Mouse (Mus musculus): ENCODE measurements at regions not wholly inside any gene's neighbourhood (a gene's known extent, or its start where the extent isn't known, plus 50 kb on each side); places are given as distances from the start of the nearest gene placed in this dataset.

- DNase-seq (ENCODE audit: low spot score in 2 of 2), result peak in 1 of 2 experiments; percentile 13
These were observed 1093.5 kb downstream of the Mrps31 start for GRCm38 (mm10) chr8:23504704-23505103.

GRCm38 (mm10) chr8:23505216-23505615, 1094.1 kb downstream of the Mrps31 start:
- no peak for DNase-seq (ENCODE audit: low spot score in 2 of 2)

GRCm38 (mm10) chr8:23505966-23506365, 1094.8 kb downstream of the Mrps31 start:
- no peak for DNase-seq (ENCODE audit: low spot score in 2 of 2)

- DNase-seq (ENCODE audit: low spot score in 2 of 2), result no peak
These were observed 1096.5 kb downstream of the Mrps31 start for GRCm38 (mm10) chr8:23507661-23508060.

GRCm38 (mm10) chr8:23510076-23510475, 1098.9 kb downstream of the Mrps31 start:
- DNase-seq (ENCODE audit: low spot score in 2 of 2), result no peak

GRCm38 (mm10) chr8:23510561-23510960, 1099.4 kb downstream of the Mrps31 start:
- no peak for DNase-seq (ENCODE audit: low spot score in 2 of 2)

- DNase-seq (ENCODE audit: low spot score in 2 of 2), result no peak
These were observed 1100.1 kb downstream of the Mrps31 start for GRCm38 (mm10) chr8:23511264-23511663.

- no peak for DNase-seq (ENCODE audit: low spot score in 2 of 2)
These were observed 1100.6 kb downstream of the Mrps31 start for GRCm38 (mm10) chr8:23511792-23512191.

- DNase-seq (ENCODE audit: low spot score in 2 of 2), result no peak
These were observed 1105.3 kb downstream of the Mrps31 start for GRCm38 (mm10) chr8:23516469-23516868.

GRCm38 (mm10) chr8:23531551-23532142, 1120.5 kb downstream of the Mrps31 start:
- DNase-seq (ENCODE audit: low spot score in 2 of 2), result no peak

GRCm38 (mm10) chr8:23537681-23538359, 1126.7 kb downstream of the Mrps31 start:
- no peak for DNase-seq (ENCODE audit: low spot score in 2 of 2)

- no peak for DNase-seq (ENCODE audit: low spot score in 2 of 2)
These were observed 1142.7 kb downstream of the Mrps31 start for GRCm38 (mm10) chr8:23553565-23554473.

GRCm38 (mm10) chr8:23560836-23561235, 1149.7 kb downstream of the Mrps31 start:
- DNase-seq (ENCODE audit: low spot score in 2 of 2), result no peak

- DNase-seq (ENCODE audit: low spot score in 2 of 2), result no peak
These were observed 1150.7 kb downstream of the Mrps31 start for GRCm38 (mm10) chr8:23561683-23562385.

GRCm38 (mm10) chr8:23562504-23562903, 1151.3 kb downstream of the Mrps31 start:
- DNase-seq (ENCODE audit: low spot score in 2 of 2), result no peak

GRCm38 (mm10) chr8:23563065-23564020, 1152.2 kb downstream of the Mrps31 start:
- DNase-seq (ENCODE audit: low spot score in 2 of 2), result no peak

GRCm38 (mm10) chr8:23567906-23568305, 1156.7 kb downstream of the Mrps31 start:
- DNase-seq (ENCODE audit: low spot score in 2 of 2), result no peak

- DNase-seq (ENCODE audit: low spot score in 2 of 2), result no peak
These were observed 1154.3 kb downstream of the Adam3 start for GRCm38 (mm10) chr8:23571338-23571737.

- DNase-seq (ENCODE audit: low spot score in 2 of 2), result no peak
These were observed 1145.5 kb downstream of the Adam3 start for GRCm38 (mm10) chr8:23580106-23580505.

- DNase-seq (ENCODE audit: low spot score in 2 of 2), result no peak
These were observed 1145.0 kb downstream of the Adam3 start for GRCm38 (mm10) chr8:23580701-23581100.

Measured in thymus, postnatal 10 days (tissue).